Mouse (Mus musculus): ENCODE data around the gene Dhx15.

DNA sequence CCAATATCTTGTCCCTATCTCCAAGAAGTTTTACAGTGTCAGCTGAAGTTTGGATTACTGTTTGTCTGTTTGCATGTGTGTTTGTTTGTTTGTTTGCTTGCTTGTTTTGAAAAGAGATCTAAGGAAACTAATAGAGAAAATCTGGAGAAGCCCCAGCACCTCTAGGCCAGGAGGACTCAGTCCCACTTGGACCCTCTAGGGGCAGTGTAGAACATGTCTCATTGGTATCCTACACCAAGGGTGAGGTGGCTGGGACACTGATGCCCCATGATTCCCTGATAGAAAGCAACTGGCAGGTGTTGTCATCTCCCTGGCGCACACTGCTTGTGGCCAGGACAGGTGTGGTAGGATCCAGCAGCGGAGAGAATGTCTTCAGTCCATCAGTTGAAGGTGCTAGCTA lies 70.5 kb downstream of the Dhx15 start:
- TF ChIP-seq CTCF (IDR thresholded peaks at IDR 0.05; ENCODE audit: control insufficient read depth, insufficient read depth, insufficient read length) (no peak), FOSL1 (IDR thresholded peaks at IDR 0.05; ENCODE audit: insufficient read depth, low read length, poor library complexity, severe bottlenecking) (no peak), CEBPB (IDR thresholded peaks at IDR 0.05; ENCODE audit: low read depth) (no peak)
